ENCODE assay signal across 16 mouse cellular contexts in genomic region chr1:51566170-51566649, GRCm38 (mm10).
DNase-seq lines count a peak whose midpoint lies in the region; ATAC-seq and TF ChIP-seq lines count a peak whose summit lies in the region.
"Had no signal": no experiment of that assay in that cellular context is flagged by ENCODE, and none has a peak within 500 bp of the region (broad histone marks: within the 10 kb centered on the region; RNA-seq: fewer than 3 reads in every experiment).

No protein-coding gene starts in this region.

- no peak overlapping the region for H3K9ac ChIP-seq in liver, embryonic 13.5 days
- no peak overlapping the region for H3K9ac ChIP-seq in hindbrain, postnatal 0 days (replicated peaks; ENCODE audit: low read length)
- H3K9ac ChIP-seq: heart, embryonic 12.5 days; hindbrain, embryonic 14.5 days; limb, embryonic 13.5 days; midbrain, embryonic 15.5 days had no signal

- TF ChIP-seq POLR2A in cerebellum, adult 2 months (IDR thresholded peaks at IDR 0.05; ENCODE audit: borderline replicate concordance, insufficient read depth, low read length): no peak

- 13% methylated on average over 7 of the region's 7 CpGs for WGBS in cerebellum, adult 2 months
- WGBS in liver, embryonic 13.5 days (ENCODE audit: insufficient replicate concordance): 16% methylated on average over 7 of the region's 7 CpGs
- WGBS in hindbrain, postnatal 0 days: 69% methylated on average over 7 of the region's 7 CpGs

- H3K27me3 ChIP-seq in cerebellum, adult 2 months (ENCODE audit: control insufficient read depth, insufficient read depth, low read length): no peaks in the 10 kb centered on the region
- no peaks in the 10 kb centered on the region; the same call in 1 of the 2 replicates for H3K27me3 ChIP-seq in G1E (ENCODE audit: insufficient read depth, low read length)
- no peaks in the 10 kb centered on the region for H3K27me3 ChIP-seq in liver, embryonic 13.5 days
- H3K27me3 ChIP-seq in hindbrain, postnatal 0 days (ENCODE audit: insufficient read depth, low read length): no peaks in the 10 kb centered on the region
- H3K27me3 ChIP-seq: heart, embryonic 12.5 days; limb, embryonic 13.5 days; midbrain, embryonic 15.5 days had no signal

- peaks cover 6% of the 10 kb centered on the region for H3K4me1 ChIP-seq in cerebellum, adult 2 months (ENCODE audit: control insufficient read depth, insufficient read depth, low read length)
- H3K4me1 ChIP-seq in G1E (ENCODE audit: insufficient read depth, low read depth, low read length): peaks cover 9% of the 10 kb centered on the region
- peaks cover 28% of the 10 kb centered on the region for H3K4me1 ChIP-seq in liver, embryonic 13.5 days (replicated peaks)
- no peaks in the 10 kb centered on the region for H3K4me1 ChIP-seq in hindbrain, postnatal 0 days (ENCODE audit: insufficient read depth, low read length)
- H3K4me1 ChIP-seq: limb, embryonic 13.5 days; midbrain, embryonic 15.5 days had no signal

- ATAC-seq in G1E (ENCODE audit: extremely low read depth, insufficient number of reproducible peaks, low FRiP score, poor library complexity, severe bottlenecking): peak; percentile 69
- peak; percentile 88 for ATAC-seq in common myeloid progenitor, adult 5-6 weeks (replicated peaks; ENCODE audit: low read depth, poor library complexity, severe bottlenecking)
- ATAC-seq in liver, embryonic 13.5 days (ENCODE audit: low read depth): peak; percentile 90
- no peak for ATAC-seq in monocyte, adult 5-6 weeks (replicated peaks; ENCODE audit: insufficient number of reproducible peaks, low FRiP score, low TSS enrichment, poor library complexity, severe bottlenecking)
- no peak for ATAC-seq in hindbrain, postnatal 0 days
- ATAC-seq: midbrain, embryonic 15.5 days had no signal

- peak overlapping the region; percentile 23; the same call in 1 of the 2 replicates for H3K4me2 ChIP-seq in liver, embryonic 13.5 days
- no peak overlapping the region for H3K4me2 ChIP-seq in hindbrain, postnatal 0 days (ENCODE audit: low read depth, low read length)
- H3K4me2 ChIP-seq: heart, embryonic 12.5 days; hindbrain, embryonic 14.5 days; limb, embryonic 13.5 days; midbrain, embryonic 15.5 days had no signal

- DNase-seq in cerebellum, adult 2 months: peak; percentile 22 to 44
- no peak for DNase-seq in cerebellum, postnatal 4 days (ENCODE audit: low spot score in 2 of 2)
- DNase-seq in G1E (ENCODE audit: low spot score): no peak
- peak; percentile 9 for DNase-seq in liver, embryonic 13.5 days
- no peak for DNase-seq in natural killer cell, adult 2 months (ENCODE audit: low spot score in 2 of 2)
- no peak for DNase-seq in hindbrain, postnatal 0 days (ENCODE audit: low spot score)
- DNase-seq: B cell, adult 2 months; kidney, adult 2 months; lung, postnatal 14 days; thymus, postnatal 14 days had no signal

- no peaks in the 10 kb centered on the region for H3K9me3 ChIP-seq in G1E (replicated peaks)
- no peaks in the 10 kb centered on the region for H3K9me3 ChIP-seq in liver, embryonic 13.5 days (replicated peaks)
- no peaks in the 10 kb centered on the region for H3K9me3 ChIP-seq in hindbrain, postnatal 0 days (ENCODE audit: low read length)
- H3K9me3 ChIP-seq: midbrain, embryonic 15.5 days had no signal

- no peak for TF ChIP-seq CTCF in cerebellum, adult 2 months (IDR thresholded peaks at IDR 0.05; ENCODE audit: borderline replicate concordance, insufficient read depth, low read depth, low read length)
- no peak for TF ChIP-seq CTCF in G1E (IDR thresholded peaks at IDR 0.05; ENCODE audit: low read depth, low read length)
- no peak for TF ChIP-seq CTCF in hindbrain, postnatal 0 days (IDR thresholded peaks at IDR 0.05; ENCODE audit: low read depth)

- no peaks in the 10 kb centered on the region for H3K36me3 ChIP-seq in G1E (replicated peaks)
- H3K36me3 ChIP-seq in liver, embryonic 13.5 days: no peaks in the 10 kb centered on the region
- H3K36me3 ChIP-seq in hindbrain, postnatal 0 days (ENCODE audit: insufficient read depth, low read length): no peaks in the 10 kb centered on the region
- H3K36me3 ChIP-seq: heart, embryonic 12.5 days; limb, embryonic 13.5 days; midbrain, embryonic 15.5 days had no signal

- no peak overlapping the region for H3K27ac ChIP-seq in cerebellum, adult 2 months (ENCODE audit: insufficient read depth, low read length)
- peak overlapping the region; percentile 65 for H3K27ac ChIP-seq in liver, embryonic 13.5 days
- H3K27ac ChIP-seq in hindbrain, postnatal 0 days: no peak overlapping the region
- H3K27ac ChIP-seq: hindbrain, embryonic 14.5 days; limb, embryonic 13.5 days; midbrain, embryonic 15.5 days had no signal

- H3K4me3 ChIP-seq in cerebellum, adult 2 months (replicated peaks; ENCODE audit: insufficient read depth, low read depth, low read length): no peak overlapping the region
- H3K4me3 ChIP-seq in G1E (ENCODE audit: low read depth, low read length): no peak overlapping the region
- no peak overlapping the region for H3K4me3 ChIP-seq in liver, embryonic 13.5 days (replicated peaks)
- no peak overlapping the region for H3K4me3 ChIP-seq in hindbrain, postnatal 0 days (ENCODE audit: low read length)
- H3K4me3 ChIP-seq: heart, embryonic 12.5 days; limb, embryonic 13.5 days; midbrain, embryonic 15.5 days had no signal

Comparison
In these comparisons a context has a peak if more than half of its experiments do, and no peak if none do; other contexts are left out.
1. DNase-seq: peak in cerebellum, adult 2 months (2 of 2) and liver, embryonic 13.5 days (single experiment); none in cerebellum, postnatal 4 days (0 of 2), G1E (single experiment), natural killer cell, adult 2 months (0 of 2) and hindbrain, postnatal 0 days (single experiment).
2. ATAC-seq: peak in G1E (single experiment), common myeloid progenitor, adult 5-6 weeks (single experiment) and liver, embryonic 13.5 days (single experiment); none in monocyte, adult 5-6 weeks (single experiment) and hindbrain, postnatal 0 days (single experiment).